In genomic region chr5:136289776-136290175, GRCm38 (mm10) we compare ENCODE assay signal across 28 mouse cellular contexts. TPM values are rescaled to one million over a fixed set of nuclear protein-coding genes. Genes with fewer than 3 reads are reported as not detected.
DNase-seq lines count a peak whose midpoint lies in the region; ATAC-seq and TF ChIP-seq lines count a peak whose summit lies in the region.
"Had no signal": no experiment of that assay in that cellular context is flagged by ENCODE, and none has a peak within 500 bp of the region (broad histone marks: within the 10 kb centered on the region; RNA-seq: fewer than 3 reads in every experiment).

No protein-coding gene starts in this region.

- H3K4me1 ChIP-seq in heart, postnatal 0 days (ENCODE audit: control insufficient read depth, insufficient read depth), result peaks cover 24% of the 10 kb centered on the region
- H3K4me1 ChIP-seq in intestine, embryonic 16.5 days (ENCODE audit: control insufficient read depth, insufficient read depth, low read length), result no peaks in the 10 kb centered on the region
- no peaks in the 10 kb centered on the region for H3K4me1 ChIP-seq in intestine, embryonic 15.5 days (replicated peaks)
- H3K4me1 ChIP-seq in limb, embryonic 14.5 days (ENCODE audit: control insufficient read depth, insufficient read depth, low read length), result no peaks in the 10 kb centered on the region
- H3K4me1 ChIP-seq: hindbrain, embryonic 10.5 days had no signal

- TF ChIP-seq CTCF in heart, postnatal 0 days (IDR thresholded peaks at IDR 0.05; ENCODE audit: low read depth), result no peak

- intact Hi-C loops in heart, postnatal 14 days (cut with DNase I), result no loop called here

- no peaks in the 10 kb centered on the region for H3K9me3 ChIP-seq in heart, postnatal 0 days (replicated peaks; ENCODE audit: control insufficient read depth, low read length)
- H3K9me3 ChIP-seq in intestine, embryonic 16.5 days (ENCODE audit: control insufficient read depth, low read length), result no peaks in the 10 kb centered on the region
- no peaks in the 10 kb centered on the region for H3K9me3 ChIP-seq in intestine, embryonic 15.5 days
- no peaks in the 10 kb centered on the region for H3K9me3 ChIP-seq in limb, embryonic 14.5 days (ENCODE audit: control insufficient read depth, low read length)
- H3K9me3 ChIP-seq: G1E; heart, embryonic 10.5 days; heart, embryonic 13.5 days; hindbrain, embryonic 10.5 days had no signal

- no peak overlapping the region for H3K4me2 ChIP-seq in heart, postnatal 0 days (ENCODE audit: low read depth, low read length)
- H3K4me2 ChIP-seq in intestine, embryonic 16.5 days (ENCODE audit: low read depth, low read length), result no peak overlapping the region
- H3K4me2 ChIP-seq in intestine, embryonic 15.5 days (replicated peaks), result no peak overlapping the region
- H3K4me2 ChIP-seq in limb, embryonic 14.5 days (replicated peaks; ENCODE audit: low read depth, low read length, severe bottlenecking), result no peak overlapping the region
- H3K4me2 ChIP-seq: heart, embryonic 13.5 days had no signal

- 65% methylated on average over 3 of the region's 3 CpGs for WGBS in heart, postnatal 0 days
- WGBS in intestine, embryonic 16.5 days, result 81% methylated on average over 3 of the region's 3 CpGs
- WGBS in intestine, embryonic 15.5 days, result 81% methylated on average over 3 of the region's 3 CpGs
- 90% methylated on average over 3 of the region's 3 CpGs for WGBS in limb, embryonic 14.5 days

- H3K9ac ChIP-seq in heart, postnatal 0 days (replicated peaks; ENCODE audit: low read depth, low read length), result no peak overlapping the region
- H3K9ac ChIP-seq in intestine, embryonic 16.5 days (ENCODE audit: low read depth, low read length), result 0 out of 2 replicates have a peak overlapping the region, but pooled peaks have one; percentile 5
- H3K9ac ChIP-seq in intestine, embryonic 15.5 days, result no peak overlapping the region
- no peak overlapping the region for H3K9ac ChIP-seq in limb, embryonic 14.5 days (ENCODE audit: low read depth, low read length, severe bottlenecking)
- H3K9ac ChIP-seq: forebrain, postnatal 0 days; heart, embryonic 13.5 days had no signal

- H3K4me3 ChIP-seq in heart, postnatal 0 days (ENCODE audit: low read depth, low read length), result no peak overlapping the region
- no peak overlapping the region for H3K4me3 ChIP-seq in intestine, embryonic 16.5 days (ENCODE audit: low read length)
- H3K4me3 ChIP-seq in intestine, embryonic 15.5 days (replicated peaks), result no peak overlapping the region
- no peak overlapping the region for H3K4me3 ChIP-seq in limb, embryonic 14.5 days (replicated peaks; ENCODE audit: low read length)
- H3K4me3 ChIP-seq: heart, adult 2 months; heart, embryonic 10.5 days; heart, embryonic 13.5 days; hindbrain, embryonic 10.5 days had no signal

- no peak overlapping the region for H3K27ac ChIP-seq in heart, postnatal 0 days (ENCODE audit: low read depth)
- no peak overlapping the region for H3K27ac ChIP-seq in intestine, embryonic 16.5 days (ENCODE audit: low read length)
- no peak overlapping the region for H3K27ac ChIP-seq in intestine, embryonic 15.5 days
- no peak overlapping the region for H3K27ac ChIP-seq in limb, embryonic 14.5 days (replicated peaks; ENCODE audit: low read depth, low read length)
- H3K27ac ChIP-seq: heart, adult 2 months; heart, embryonic 10.5 days; heart, embryonic 13.5 days; hindbrain, embryonic 10.5 days; hindbrain, postnatal 0 days had no signal

- ATAC-seq in heart, postnatal 0 days (ENCODE audit: insufficient read depth, low read depth), result no peak
- ATAC-seq in intestine, embryonic 16.5 days, result no peak
- no peak for ATAC-seq in intestine, embryonic 15.5 days
- 0 out of 2 replicates have a peak, but pooled peaks have one; percentile 30 for ATAC-seq in limb, embryonic 14.5 days (ENCODE audit: low FRiP score, low read depth)
- ATAC-seq: forebrain, embryonic 14.5 days; forebrain, postnatal 0 days; hindbrain, postnatal 0 days; inflammation-experienced regulatory T-cells, adult 6 months had no signal

- no peak for TF ChIP-seq POLR2A in limb, embryonic 14.5 days (IDR thresholded peaks at IDR 0.05; ENCODE audit: borderline replicate concordance, extremely low read depth, insufficient read depth, insufficient read length)

- no peaks in the 10 kb centered on the region for H3K27me3 ChIP-seq in heart, postnatal 0 days (ENCODE audit: control insufficient read depth, insufficient read depth, low read length)
- H3K27me3 ChIP-seq in intestine, embryonic 16.5 days (replicated peaks; ENCODE audit: control insufficient read depth, insufficient read depth, low read length), result no peaks in the 10 kb centered on the region
- H3K27me3 ChIP-seq in intestine, embryonic 15.5 days (replicated peaks), result no peaks in the 10 kb centered on the region
- H3K27me3 ChIP-seq in limb, embryonic 14.5 days (ENCODE audit: control insufficient read depth, insufficient read depth, low read length), result no peaks in the 10 kb centered on the region
- H3K27me3 ChIP-seq: CH12.LX; heart, embryonic 13.5 days had no signal

- TF ChIP-seq EP300 in heart, postnatal 0 days (IDR thresholded peaks at IDR 0.05; ENCODE audit: low read depth), result no peak

- peak; percentile 27 for DNase-seq in adrenal gland, adult 2 months
- no peak for DNase-seq in adrenal gland, adult 8-10 months
- DNase-seq in heart, postnatal 0 days (ENCODE audit: low spot score), result peak; percentile 7
- DNase-seq in heart, postnatal 14 days, result no peak
- no peak for DNase-seq in limb, embryonic 14.5 days (ENCODE audit: low spot score)
- no peak for DNase-seq in right cerebral cortex, postnatal 14 days
- DNase-seq: adrenal gland, postnatal 36 days; B cell, adult 2 months; cerebellum, adult 18-20 months; cerebellum, adult 9-10 months; cerebellum, postnatal 14 days; forebrain, postnatal 0 days; gastrocnemius, postnatal 10 days; gastrocnemius, postnatal 36 days; heart, adult 2 months; heart, postnatal 36 days; kidney, adult 11 months; kidney, adult 8-10 months had no signal

- peaks cover 28% of the 10 kb centered on the region for H3K36me3 ChIP-seq in heart, postnatal 0 days (replicated peaks; ENCODE audit: control insufficient read depth, insufficient read depth, low read length)
- no peaks in the 10 kb centered on the region for H3K36me3 ChIP-seq in intestine, embryonic 16.5 days (ENCODE audit: control insufficient read depth, insufficient read depth, low read length)
- H3K36me3 ChIP-seq in intestine, embryonic 15.5 days, result 0 out of 2 replicates have a peak, but pooled peaks cover 11% of the 10 kb centered on the region
- peaks cover 51% of the 10 kb centered on the region for H3K36me3 ChIP-seq in limb, embryonic 14.5 days (ENCODE audit: control insufficient read depth, insufficient read depth, low read length)
- H3K36me3 ChIP-seq: G1E had no signal

RNA-seq across cellular contexts. Expression of gene Sh2b2, which starts 43.4 kb away (rescaled TPM):
- 10 to 100 TPM; 27.0 to 30.0 TPM for total RNA-seq in adrenal gland, adult 2 months (2021)
- 57.6 and 89.9 TPM in 2 replicates for polyA plus RNA-seq in adrenal gland, adult 2 months (2012; rRNA removed)
- total RNA-seq in adrenal gland, adult 8-10 months (2022), result 10 to 100 TPM in 2 of 4 experiments, 1 to 10 TPM in 2; 7.2 to 14.9 (median 11.4) TPM
- total RNA-seq in heart, postnatal 0 days (2014; rRNA removed; ENCODE audit: low replicate concordance), result 0.97 and 2.0 TPM in 2 replicates
- 0.41 and 0.63 TPM in 2 replicates for polyA plus RNA-seq in heart, postnatal 0 days (2015; fragmentation: Nextera tagmentation; extraction: Ambion mirVana)
- 1 to 10 TPM; 1.6 TPM for total RNA-seq in heart, postnatal 14 days (2021)
- 2.2 TPM in 2 replicates for polyA plus RNA-seq in intestine, embryonic 16.5 days (2015; fragmentation: Nextera tagmentation; extraction: Ambion mirVana)
- polyA plus RNA-seq in intestine, embryonic 15.5 days (2015; fragmentation: Nextera tagmentation; extraction: Ambion mirVana), result 2.8 and 3.1 TPM in 2 replicates
- 14.6 and 19.7 TPM in 2 replicates for polyA plus RNA-seq in limb, embryonic 14.5 days (2012; rRNA removed)
- polyA plus RNA-seq in limb, embryonic 14.5 days (2014; fragmentation: Nextera tagmentation; extraction: Ambion mirVana), result 6.3 and 9.0 TPM in 2 replicates
- polyA plus RNA-seq: G1E had no signal

Comparison
In these comparisons a context has a peak if more than half of its experiments do, and no peak if none do; other contexts are left out.
1. DNase-seq: peak in adrenal gland, adult 2 months (single experiment) and heart, postnatal 0 days (single experiment); none in adrenal gland, adult 8-10 months (single experiment), heart, postnatal 14 days (0 of 2), limb, embryonic 14.5 days (single experiment) and right cerebral cortex, postnatal 14 days (single experiment).